12 mouse cellular contexts compared by ENCODE assay signal in the genomic region with DNA sequence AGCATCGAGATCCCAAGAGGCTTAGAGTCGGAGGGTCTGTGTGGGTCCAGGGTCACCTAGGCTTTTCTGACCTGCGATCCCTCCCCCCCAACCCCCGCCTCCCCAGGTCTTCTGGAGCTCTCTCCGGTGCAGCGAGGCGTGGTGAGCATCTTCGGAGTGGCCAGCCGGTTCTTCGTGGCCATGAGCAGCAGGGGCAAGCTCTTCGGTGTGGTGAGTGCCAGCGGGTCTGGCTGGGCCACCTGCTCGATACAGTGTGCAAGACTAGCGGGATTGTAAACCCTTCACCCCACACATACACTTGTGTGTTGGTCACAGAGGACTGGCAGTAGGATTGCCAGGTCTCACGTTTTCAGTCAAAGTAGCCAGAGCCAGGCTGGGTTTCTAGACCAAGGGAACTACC. TPM values are rescaled to one million over a fixed set of nuclear protein-coding genes. Genes with fewer than 3 reads are reported as not detected.
DNase-seq lines count a peak whose midpoint lies in the region; ATAC-seq and TF ChIP-seq lines count a peak whose summit lies in the region.
"Had no signal": no experiment of that assay in that cellular context is flagged by ENCODE, and none has a peak within 500 bp of the region (broad histone marks: within the 10 kb centered on the region; RNA-seq: fewer than 3 reads in every experiment).

No protein-coding gene starts in this region.

- no peaks in the 10 kb centered on the region for H3K9me3 ChIP-seq in heart, embryonic 12.5 days (replicated peaks)
- H3K9me3 ChIP-seq in forebrain, embryonic 14.5 days (replicated peaks; ENCODE audit: control insufficient read depth, low read length), result no peaks in the 10 kb centered on the region
- H3K9me3 ChIP-seq in midbrain, embryonic 10.5 days (replicated peaks), result no peaks in the 10 kb centered on the region

- H3K4me2 ChIP-seq in heart, embryonic 12.5 days, result peak overlapping the region; percentile 52
- H3K4me2 ChIP-seq in forebrain, embryonic 14.5 days (ENCODE audit: low read length), result peak overlapping the region; percentile 33; the same call in 1 of the 2 replicates

- no peak for ATAC-seq in heart, embryonic 12.5 days (ENCODE audit: insufficient number of reproducible peaks, low FRiP score)
- ATAC-seq in forebrain, embryonic 14.5 days, result no peak

- WGBS in heart, embryonic 12.5 days, result 4% methylated on average over 15 of the region's 15 CpGs
- under 1% methylated on average over 15 of the region's 15 CpGs for WGBS in cerebellum, adult 2 months
- WGBS in forebrain, embryonic 14.5 days, result under 1% methylated on average over 15 of the region's 15 CpGs
- WGBS in midbrain, embryonic 10.5 days, result under 1% methylated on average over 15 of the region's 15 CpGs

- peaks cover 18% of the 10 kb centered on the region for H3K4me1 ChIP-seq in heart, embryonic 12.5 days (replicated peaks)
- H3K4me1 ChIP-seq in cerebellum, adult 2 months (ENCODE audit: control insufficient read depth, insufficient read depth, low read length), result peaks cover 4% of the 10 kb centered on the region; the same call in 1 of the 2 replicates
- H3K4me1 ChIP-seq in forebrain, embryonic 14.5 days (ENCODE audit: control insufficient read depth, insufficient read depth, low read length), result peaks cover 6% of the 10 kb centered on the region; the same call in 1 of the 2 replicates
- H3K4me1 ChIP-seq in midbrain, embryonic 10.5 days, result peaks cover 25% of the 10 kb centered on the region

- no peak for DNase-seq in heart, postnatal 25 days (ENCODE audit: low spot score)
- DNase-seq in cerebellum, adult 2 months, result peak; percentile 34 to 42
- DNase-seq in forebrain, embryonic 14.5 days (ENCODE audit: low spot score), result no peak
- peak; percentile 38 for DNase-seq in midbrain, embryonic 10.5 days (ENCODE audit: low spot score)
- DNase-seq in gastrocnemius, postnatal 14 days, result no peak
- no peak for DNase-seq in T-cell, adult 2 months (ENCODE audit: low spot score)
- no peak for DNase-seq in layer of hippocampus, postnatal 36 days

- H3K27me3 ChIP-seq in heart, embryonic 12.5 days (replicated peaks), result peaks cover 96% of the 10 kb centered on the region
- peaks cover 3% of the 10 kb centered on the region; the same call in 1 of the 2 replicates for H3K27me3 ChIP-seq in cerebellum, adult 2 months (ENCODE audit: control insufficient read depth, insufficient read depth, low read length)
- peaks cover 71% of the 10 kb centered on the region for H3K27me3 ChIP-seq in forebrain, embryonic 14.5 days (replicated peaks; ENCODE audit: control insufficient read depth, insufficient read depth, low read length)
- H3K27me3 ChIP-seq in midbrain, embryonic 10.5 days (ENCODE audit: low read depth, poor library complexity, severe bottlenecking), result peaks cover 97% of the 10 kb centered on the region

- H3K27ac ChIP-seq in heart, embryonic 12.5 days (ENCODE audit: poor library complexity, severe bottlenecking), result no peak overlapping the region
- H3K27ac ChIP-seq in cerebellum, adult 2 months (ENCODE audit: insufficient read depth, low read length), result no peak overlapping the region
- no peak overlapping the region for H3K27ac ChIP-seq in forebrain, embryonic 14.5 days (ENCODE audit: low read depth, low read length)
- no peak overlapping the region; the same call in 1 of the 2 replicates for H3K27ac ChIP-seq in midbrain, embryonic 10.5 days (replicated peaks)
- H3K27ac ChIP-seq: macrophage had no signal

- no peaks in the 10 kb centered on the region for H3K36me3 ChIP-seq in heart, embryonic 12.5 days
- no peaks in the 10 kb centered on the region for H3K36me3 ChIP-seq in forebrain, embryonic 14.5 days (ENCODE audit: control insufficient read depth, insufficient read depth, low read length)
- H3K36me3 ChIP-seq in midbrain, embryonic 10.5 days, result no peaks in the 10 kb centered on the region

- TF ChIP-seq POLR2A in cerebellum, adult 2 months (IDR thresholded peaks at IDR 0.05; ENCODE audit: borderline replicate concordance, insufficient read depth, low read length), result no peak

- H3K9ac ChIP-seq in heart, embryonic 12.5 days, result no peak overlapping the region
- H3K9ac ChIP-seq in forebrain, embryonic 14.5 days (ENCODE audit: low read length), result no peak overlapping the region

- no peak for TF ChIP-seq CTCF in cerebellum, adult 2 months (IDR thresholded peaks at IDR 0.05; ENCODE audit: borderline replicate concordance, insufficient read depth, low read depth, low read length)

- intact Hi-C loops in heart, postnatal 25 days (cut with DNase I), result no loop called here
- intact Hi-C loops in gastrocnemius, postnatal 14 days (cut with DNase I; ENCODE audit: low total_unique reads), result no loop called here

- peak overlapping the region; percentile 31 for H3K4me3 ChIP-seq in heart, embryonic 12.5 days
- no peak overlapping the region for H3K4me3 ChIP-seq in cerebellum, adult 2 months (replicated peaks; ENCODE audit: insufficient read depth, low read depth, low read length)
- no peak overlapping the region for H3K4me3 ChIP-seq in forebrain, embryonic 14.5 days (ENCODE audit: low read depth, low read length)
- peak overlapping the region; percentile 42 for H3K4me3 ChIP-seq in midbrain, embryonic 10.5 days

RNA-seq across cellular contexts. Expression of gene Fgf4, which starts 15.0 kb away (rescaled TPM):
- not detected in 2 replicates for polyA plus RNA-seq in heart, embryonic 12.5 days (2016; fragmentation: Nextera tagmentation; extraction: Ambion mirVana)
- total RNA-seq in heart, postnatal 25 days (2021), result not detected
- not detected in 2 replicates for polyA plus RNA-seq in cerebellum, adult 2 months (2012; rRNA removed)
- not detected in 2 replicates for polyA plus RNA-seq in forebrain, embryonic 14.5 days (2014; fragmentation: Nextera tagmentation; extraction: Ambion mirVana)
- 0.07 TPM in 1 of 2 replicates, not detected in the other for polyA plus RNA-seq in midbrain, embryonic 10.5 days (2016; fragmentation: Nextera tagmentation; extraction: Ambion mirVana)
- total RNA-seq in gastrocnemius, postnatal 14 days (2021), result under 1 TPM in 1 of 2 experiments, not detected in 1; 0.21 TPM
- total RNA-seq in layer of hippocampus, postnatal 36 days (2021), result not detected
- total RNA-seq: adrenal gland, postnatal 36 days; CH12.LX; layer of hippocampus, adult 18-20 months had no signal
- polyA plus RNA-seq: macrophage had no signal

RNA-seq across cellular contexts. Expression of gene Fgf3, which starts 24.2 kb away (rescaled TPM):
- 0.13 and 0.20 TPM in 2 replicates for polyA plus RNA-seq in heart, embryonic 12.5 days (2016; fragmentation: Nextera tagmentation; extraction: Ambion mirVana)
- not detected for total RNA-seq in heart, postnatal 25 days (2021)
- 0.63 and 0.67 TPM in 2 replicates for polyA plus RNA-seq in cerebellum, adult 2 months (2012; rRNA removed)
- 2.0 and 3.2 TPM in 2 replicates for polyA plus RNA-seq in forebrain, embryonic 14.5 days (2014; fragmentation: Nextera tagmentation; extraction: Ambion mirVana)
- polyA plus RNA-seq in midbrain, embryonic 10.5 days (2016; fragmentation: Nextera tagmentation; extraction: Ambion mirVana), result 2.9 TPM in 2 replicates
- total RNA-seq in gastrocnemius, postnatal 14 days (2021), result not detected
- not detected for total RNA-seq in layer of hippocampus, postnatal 36 days (2021)
- total RNA-seq: CH12.LX; layer of hippocampus, adult 18-20 months had no signal
- polyA plus RNA-seq: macrophage had no signal

RNA-seq across cellular contexts. Expression of gene Fgf15, which starts 34.2 kb away (rescaled TPM):
- polyA plus RNA-seq in heart, embryonic 12.5 days (2016; fragmentation: Nextera tagmentation; extraction: Ambion mirVana), result 0.10 TPM in 1 of 2 replicates, not detected in the other
- total RNA-seq in heart, postnatal 25 days (2021), result not detected
- not detected in 2 replicates for polyA plus RNA-seq in cerebellum, adult 2 months (2012; rRNA removed)
- 28.1 and 36.3 TPM in 2 replicates for polyA plus RNA-seq in forebrain, embryonic 14.5 days (2014; fragmentation: Nextera tagmentation; extraction: Ambion mirVana)
- 96.3 and 110 TPM in 2 replicates for polyA plus RNA-seq in midbrain, embryonic 10.5 days (2016; fragmentation: Nextera tagmentation; extraction: Ambion mirVana)
- total RNA-seq in gastrocnemius, postnatal 14 days (2021), result not detected
- total RNA-seq in layer of hippocampus, postnatal 36 days (2021), result not detected
- total RNA-seq: adrenal gland, postnatal 36 days; CH12.LX; layer of hippocampus, adult 18-20 months had no signal
- polyA plus RNA-seq: macrophage had no signal

RNA-seq across cellular contexts. Expression of gene LTO1, which starts 52.8 kb away (rescaled TPM):
- polyA plus RNA-seq in heart, embryonic 12.5 days (2016; fragmentation: Nextera tagmentation; extraction: Ambion mirVana), result 20.1 and 21.4 TPM in 2 replicates
- total RNA-seq in heart, postnatal 25 days (2021), result 10 to 100 TPM; 11.9 to 14.7 TPM
- polyA plus RNA-seq in cerebellum, adult 2 months (2012; rRNA removed), result 38.0 and 45.8 TPM in 2 replicates
- polyA plus RNA-seq in forebrain, embryonic 14.5 days (2014; fragmentation: Nextera tagmentation; extraction: Ambion mirVana), result 26.7 and 27.8 TPM in 2 replicates
- 30.7 and 34.4 TPM in 2 replicates for polyA plus RNA-seq in midbrain, embryonic 10.5 days (2016; fragmentation: Nextera tagmentation; extraction: Ambion mirVana)
- 1 to 10 TPM; 7.6 to 8.5 TPM for total RNA-seq in gastrocnemius, postnatal 14 days (2021)
- 10 to 100 TPM; 26.2 TPM for total RNA-seq in layer of hippocampus, postnatal 36 days (2021)

Comparison
In these comparisons a context has a peak if more than half of its experiments do, and no peak if none do; other contexts are left out.
1. H3K4me3 ChIP-seq: peak in heart, embryonic 12.5 days (single experiment) and midbrain, embryonic 10.5 days (single experiment); none in cerebellum, adult 2 months (single experiment) and forebrain, embryonic 14.5 days (single experiment).
2. DNase-seq: peak in cerebellum, adult 2 months (2 of 2) and midbrain, embryonic 10.5 days (single experiment); none in heart, postnatal 25 days (single experiment), forebrain, embryonic 14.5 days (single experiment), gastrocnemius, postnatal 14 days (single experiment), T-cell, adult 2 months (single experiment) and layer of hippocampus, postnatal 36 days (0 of 2).
3. RNA of gene Fgf15, which starts 34.2 kb away (polyA plus RNA-seq): 96.3 to 110 TPM in midbrain, embryonic 10.5 days and 28.1 to 36.3 TPM in forebrain, embryonic 14.5 days; 0.10 TPM in heart, embryonic 12.5 days and not detected in cerebellum, adult 2 months; every median in the first group is over 10 times any median in the second.